Mouse (Mus musculus) limb, embryonic 11.5 days (tissue): Measurements from ENCODE around the gene Ate1. TPM values are rescaled to one million over a fixed set of nuclear protein-coding genes. Genes with fewer than 3 reads are reported as not detected.

Experiments used
- ATAC-seq: fragments of 200-750 bp; cut with Nextera tagmentation; 2 replicates; pipeline ENCODE4 v1.8.0; 2017; ENCODE audit warnings: low read depth; ENCODE audit not compliant: insufficient number of reproducible peaks, low FRiP score, low TSS enrichment
- DNase-seq: peaks from one replicate; pipeline ENCODE4 v3.0.0-alpha.2; 2015; ENCODE audit warnings: low spot score
- H3K27ac ChIP-seq: fragments of 300-500 bp; sonication (generic); replicated peaks from 2 replicates; pipeline ENCODE4 v1.5.1; 2014; ENCODE audit warnings: low read depth, mild to moderate bottlenecking, low read length
- H3K27me3 ChIP-seq: fragments of 300-500 bp; sonication (generic); 2 replicates; pipeline ENCODE4 v1.6.1; 2014; ENCODE audit warnings: mild to moderate bottlenecking, low read length, mixed read lengths; ENCODE audit not compliant: control insufficient read depth, insufficient read depth
- H3K36me3 ChIP-seq: fragments of 300-500 bp; sonication (generic); 2 replicates; pipeline ENCODE4 v1.6.1; 2014; ENCODE audit warnings: mild to moderate bottlenecking, low read length, moderate library complexity, mixed read lengths; ENCODE audit not compliant: control insufficient read depth, insufficient read depth
- H3K4me1 ChIP-seq: fragments of 300-500 bp; sonication (generic); 2 replicates; pipeline ENCODE4 v1.6.1; 2014; ENCODE audit warnings: low read length, mixed read lengths; ENCODE audit not compliant: control insufficient read depth, insufficient read depth
- H3K4me2 ChIP-seq: fragments of 300-500 bp; sonication (generic); 2 replicates; pipeline ENCODE4 v1.6.1; 2014; ENCODE audit warnings: low read depth, mild to moderate bottlenecking, moderate library complexity; ENCODE audit not compliant: severe bottlenecking
- H3K4me3 ChIP-seq: fragments of 300-500 bp; sonication (generic); 2 replicates; pipeline ENCODE4 v1.5.1; 2014; ENCODE audit warnings: low read depth, low read length
- H3K9ac ChIP-seq: fragments of 300-500 bp; sonication (generic); 2 replicates; pipeline ENCODE4 v1.6.1; 2014; ENCODE audit warnings: mild to moderate bottlenecking, low read length
- H3K9me3 ChIP-seq: fragments of 300-500 bp; sonication (generic); 2 replicates; pipeline ENCODE4 v1.6.1; 2016; ENCODE audit warnings: low read length; ENCODE audit not compliant: control insufficient read depth
- WGBS: fragments of 180-500 bp; shearing (Covaris S2); extraction: QIAGEN DNeasy Blood & Tissue Kit; methylation state at CpG from one replicate; pipeline ENCODE4 v1.1.7; 2014; 5-methylcytosine and 5-hydroxymethylcytosine counted together
- polyA plus RNA-seq: library from polyadenylated mRNA; unstranded; fragments of >200 nt; fragmentation: Nextera tagmentation; extraction: Ambion mirVana; gene quantifications from 2 replicates; pipeline ENCODE4 v1.2.1, GENCODE M21; 2014

Gene Ate1
- polyA plus RNA-seq, 1 experiment from 2014 or later: 38.3 TPM

DNA sequence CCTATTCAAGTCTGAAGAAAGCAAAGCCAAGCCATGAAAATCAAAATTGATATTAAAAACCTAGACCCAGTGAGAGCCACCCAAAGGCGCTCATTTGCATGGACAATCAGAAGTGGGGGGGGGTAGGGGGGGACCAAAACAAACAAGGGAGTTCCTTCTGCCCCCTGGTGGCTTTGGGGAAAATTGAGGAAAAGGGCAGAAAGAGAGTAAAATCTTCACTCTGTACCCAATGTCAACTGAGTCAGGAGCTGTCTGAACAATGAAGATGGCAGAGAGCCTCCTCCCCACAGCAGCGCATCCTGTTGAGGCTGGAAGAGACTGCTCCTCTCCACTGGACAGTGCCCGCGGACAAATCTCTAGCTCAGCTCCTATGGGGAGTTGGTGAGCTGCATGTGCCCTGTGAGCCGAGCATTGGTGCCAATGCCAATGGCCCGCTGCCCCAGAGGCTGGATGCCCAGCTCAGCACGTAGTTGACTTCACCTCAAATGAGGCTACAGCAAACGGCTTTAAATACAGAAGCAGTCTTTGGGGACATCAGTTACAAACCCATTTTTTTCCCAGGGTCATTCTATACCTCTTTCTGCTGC is 139.3 kb downstream of the Ate1 start:
- WGBS: 87% methylated on average over 8 of the region's 8 CpGs
- no peaks in the 10 kb centered on the region for H3K9me3 ChIP-seq
- H3K4me2 ChIP-seq: no peak overlapping the region
- H3K27ac ChIP-seq: no peak overlapping the region
- ATAC-seq (no peak), DNase-seq (no peak)
- H3K9ac ChIP-seq: no peak overlapping the region
- no peaks in the 10 kb centered on the region for H3K4me1 ChIP-seq
- no peaks in the 10 kb centered on the region; the same call in 1 of the 2 replicates for H3K36me3 ChIP-seq
- H3K27me3 ChIP-seq: no peaks in the 10 kb centered on the region
- H3K4me3 ChIP-seq: no peak overlapping the region

DNA sequence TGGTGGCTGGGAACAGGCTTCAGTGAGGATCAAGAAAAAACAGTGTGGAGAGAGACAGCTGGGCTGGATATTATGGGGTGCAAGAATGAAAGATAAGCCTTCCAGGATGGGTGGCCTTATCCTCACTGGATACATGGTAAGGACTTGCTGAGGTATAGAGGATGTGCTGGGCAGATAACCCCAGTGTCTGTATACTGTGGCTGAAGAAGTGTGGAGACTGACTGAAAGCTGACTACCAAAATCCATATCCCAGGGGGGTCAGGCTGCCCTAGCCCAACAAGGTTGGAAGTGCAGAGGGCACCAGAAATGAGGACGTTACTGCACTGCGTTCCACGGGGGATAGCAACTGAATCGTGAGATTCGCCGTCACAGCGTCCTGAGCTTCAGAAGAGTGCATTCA is 139.8 kb downstream of the Ate1 start:
- H3K27ac ChIP-seq: no peak overlapping the region
- DNase-seq: no peak

DNA sequence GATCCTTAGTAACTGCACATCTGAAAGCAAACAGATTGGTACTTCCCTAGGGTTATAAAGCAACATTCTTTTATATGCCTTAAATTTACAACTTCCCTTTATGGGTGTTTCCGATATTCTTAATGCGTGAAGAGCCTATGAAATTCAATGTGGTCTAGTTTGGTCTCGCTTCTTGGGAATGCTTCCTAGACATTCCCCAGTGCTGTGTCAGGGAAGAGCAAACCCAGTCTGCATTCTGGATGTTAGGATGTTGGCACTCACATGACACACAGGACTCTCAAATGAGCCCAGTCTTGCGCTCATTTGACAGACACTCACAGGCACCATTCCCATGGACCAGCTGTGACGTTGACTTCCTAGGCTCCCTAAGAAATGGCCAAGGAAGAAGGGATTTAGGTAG is 140.3 kb downstream of the Ate1 start:
- Histone ChIP-seq H3K27ac (no peak overlapping the region), H3K9me3 (no peaks in the 10 kb centered on the region), H3K36me3 (no peaks in the 10 kb centered on the region; the same call in 1 of the 2 replicates), H3K9ac (no peak overlapping the region), H3K27me3 (no peaks in the 10 kb centered on the region), H3K4me1 (no peaks in the 10 kb centered on the region), H3K4me3 (no peak overlapping the region), H3K4me2 (no peak overlapping the region)
- ATAC-seq (no peak), DNase-seq (no peak)
- 92% methylated on average over 5 of the region's 5 CpGs for WGBS

More for the DNA sequence above, 139.8 kb downstream of the Ate1 start:
- ATAC-seq: no peak
- H3K4me3 ChIP-seq: no peak overlapping the region
- H3K36me3 ChIP-seq: no peaks in the 10 kb centered on the region; the same call in 1 of the 2 replicates
- 94% methylated on average over 7 of the region's 7 CpGs for WGBS
- no peak overlapping the region for H3K4me2 ChIP-seq
- H3K4me1 ChIP-seq: no peaks in the 10 kb centered on the region
- no peak overlapping the region for H3K9ac ChIP-seq
- H3K9me3 ChIP-seq: no peaks in the 10 kb centered on the region
- H3K27me3 ChIP-seq: no peaks in the 10 kb centered on the region

DNA sequence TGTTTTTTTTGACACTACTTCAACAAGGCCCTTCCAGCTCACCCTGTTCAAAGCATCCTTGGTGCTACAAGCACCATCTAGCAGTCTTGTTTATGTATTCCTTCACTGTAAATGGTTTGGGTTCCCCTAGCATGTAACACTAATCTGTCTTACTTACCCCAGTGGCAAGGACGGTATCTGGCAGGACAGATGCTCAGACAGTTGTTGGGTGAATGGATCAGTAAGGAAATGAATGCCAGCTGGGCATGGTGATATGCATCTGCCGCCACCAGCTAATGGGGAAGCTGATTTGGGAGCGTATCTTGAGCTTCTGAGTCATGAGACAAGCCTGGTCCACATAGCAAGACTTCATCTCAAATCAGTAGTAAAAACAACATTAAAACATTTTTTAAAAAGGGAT is 141.9 kb downstream of the Ate1 start:
- no peaks in the 10 kb centered on the region for H3K36me3 ChIP-seq
- DNase-seq (no peak), ATAC-seq (no peak)
- WGBS: 83% methylated on average over 3 of the region's 3 CpGs
- no peak overlapping the region for H3K9ac ChIP-seq
- H3K27ac ChIP-seq: no peak overlapping the region
- no peaks in the 10 kb centered on the region for H3K27me3 ChIP-seq
- H3K4me2 ChIP-seq: no peak overlapping the region
- no peaks in the 10 kb centered on the region for H3K9me3 ChIP-seq
- H3K4me1 ChIP-seq: no peaks in the 10 kb centered on the region
- no peak overlapping the region for H3K4me3 ChIP-seq

DNA sequence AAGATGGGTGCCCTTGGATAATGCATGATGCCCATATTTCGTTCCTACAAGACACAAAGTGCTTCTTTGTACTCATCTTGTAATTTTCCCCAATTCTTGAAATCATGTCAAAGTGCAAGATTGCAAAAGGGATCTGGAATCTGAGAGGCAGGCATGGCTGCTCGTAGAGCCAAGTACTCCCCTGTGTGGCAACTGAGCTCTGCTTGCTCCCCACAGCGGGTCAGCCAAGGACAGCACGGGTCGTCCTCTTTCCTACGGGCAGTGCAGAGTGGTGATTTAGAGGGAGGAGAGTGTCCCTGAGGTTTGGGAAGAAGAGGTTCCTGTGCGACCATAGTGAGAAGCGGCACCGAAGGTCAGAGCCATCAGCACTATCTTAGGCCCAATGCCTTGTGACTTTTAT is 145.9 kb downstream of the Ate1 start:
- no peaks in the 10 kb centered on the region for H3K4me1 ChIP-seq
- no peak overlapping the region for H3K4me2 ChIP-seq
- DNase-seq (peak; percentile 7), ATAC-seq (no peak)
- 77% methylated on average over 9 of the region's 9 CpGs for WGBS
- H3K27me3 ChIP-seq: no peaks in the 10 kb centered on the region
- H3K36me3 ChIP-seq: no peaks in the 10 kb centered on the region
- no peak overlapping the region for H3K4me3 ChIP-seq
- H3K9ac ChIP-seq: no peak overlapping the region
- H3K27ac ChIP-seq: no peak overlapping the region
- no peaks in the 10 kb centered on the region for H3K9me3 ChIP-seq

DNA sequence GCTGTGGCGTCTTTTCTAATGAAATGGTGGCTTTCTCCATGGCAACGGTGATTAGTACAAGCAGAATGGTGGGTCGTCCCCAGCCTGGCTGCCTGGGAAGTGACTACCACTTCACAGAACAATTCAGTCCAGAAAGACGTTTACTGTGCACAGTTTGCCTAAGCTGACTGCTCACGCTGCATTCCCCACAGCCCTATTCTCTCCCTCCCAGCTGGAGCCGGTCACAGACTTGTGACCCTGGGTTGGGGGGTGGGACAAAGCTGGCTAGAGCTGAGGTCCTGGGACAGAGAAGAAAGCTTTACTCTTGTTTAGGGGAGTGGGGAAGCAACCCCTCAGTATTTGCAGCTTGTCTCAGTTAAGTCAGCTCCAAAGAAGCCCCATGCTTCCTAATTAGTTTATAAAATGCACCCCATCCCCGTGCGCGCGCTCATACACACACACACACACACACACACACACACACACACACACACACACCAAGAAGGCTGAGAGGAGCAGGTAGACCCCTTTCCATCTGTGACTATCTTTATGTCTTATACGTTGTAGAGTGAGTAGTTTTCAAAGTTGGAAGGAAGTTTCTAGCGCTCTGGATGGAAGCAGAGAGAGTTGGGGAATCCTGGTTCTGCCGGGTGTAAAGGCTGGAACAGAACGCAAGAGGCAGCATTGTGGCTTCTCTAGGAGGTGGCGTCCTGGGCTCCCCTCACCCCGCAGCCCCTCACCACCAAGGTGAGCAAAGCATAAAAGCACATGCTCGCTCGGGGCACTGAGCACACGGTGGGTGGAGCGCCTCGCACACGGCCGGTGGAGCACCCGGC is 151.1 kb downstream of the Ate1 start:
- no peak overlapping the region for H3K4me3 ChIP-seq
- no peaks in the 10 kb centered on the region for H3K9me3 ChIP-seq
- no peaks in the 10 kb centered on the region for H3K36me3 ChIP-seq
- H3K9ac ChIP-seq: no peak overlapping the region
- 0 out of 2 replicates have a peak, but pooled peaks cover 4% of the 10 kb centered on the region for H3K4me1 ChIP-seq
- no peaks in the 10 kb centered on the region for H3K27me3 ChIP-seq
- H3K27ac ChIP-seq: no peak overlapping the region
- peak overlapping the region; percentile 18; the same call in 1 of the 2 replicates for H3K4me2 ChIP-seq
- 46% methylated on average over 24 of the region's 24 CpGs for WGBS
- peak; percentile 50 for DNase-seq
- ATAC-seq: peak; percentile 65; the same call in 1 of the 2 replicates

DNA sequence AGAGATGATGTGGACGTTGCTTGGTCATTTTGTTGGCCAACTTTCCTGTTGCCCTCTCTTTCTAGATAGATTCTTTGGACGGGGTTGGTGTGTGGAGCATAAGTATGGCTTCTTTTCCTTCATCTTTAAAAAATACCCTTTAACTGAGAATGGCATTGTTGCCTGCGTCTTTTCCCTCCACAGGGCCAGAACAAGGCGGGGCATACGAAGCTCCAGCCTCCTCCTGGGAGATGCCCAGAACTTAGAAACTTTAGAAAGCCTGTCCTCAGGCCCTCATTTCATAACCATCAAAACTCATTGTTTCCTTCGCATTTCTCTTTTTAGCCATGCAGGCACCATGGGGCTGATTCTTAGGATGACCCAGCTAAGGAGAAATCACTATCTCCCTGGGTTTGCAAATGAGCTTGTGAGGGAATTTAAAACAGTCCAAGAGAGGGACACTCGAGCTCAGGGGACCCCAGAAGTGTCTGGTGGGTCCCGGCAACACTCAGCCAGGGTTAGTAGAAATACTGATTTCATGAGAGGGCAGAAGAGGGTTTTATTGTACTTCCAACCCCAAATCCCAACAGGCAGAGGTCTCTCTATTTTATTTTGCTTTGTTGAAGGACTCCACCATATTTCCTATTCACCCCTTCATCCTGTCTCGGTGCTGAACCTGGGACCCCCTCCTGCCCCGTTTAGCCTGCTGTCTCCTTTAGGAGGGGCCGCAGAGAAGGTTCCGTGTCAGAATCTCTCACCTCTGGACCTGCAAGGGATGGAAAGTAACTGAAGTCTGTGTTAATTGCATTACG is 151.9 kb downstream of the Ate1 start:
- Histone ChIP-seq H3K27me3 (no peaks in the 10 kb centered on the region), H3K4me3 (no peak overlapping the region)
- peak; percentile 18 for DNase-seq

More for the DNA sequence above, 151.9 kb downstream of the Ate1 start:
- Histone ChIP-seq H3K27ac (no peak overlapping the region), H3K4me2 (peak overlapping the region; percentile 18; the same call in 1 of the 2 replicates), H3K9ac (no peak overlapping the region), H3K9me3 (no peaks in the 10 kb centered on the region), H3K36me3 (no peaks in the 10 kb centered on the region), H3K4me1 (0 out of 2 replicates have a peak, but pooled peaks cover 4% of the 10 kb centered on the region)
- no peak for ATAC-seq
- WGBS: 48% methylated on average over 13 of the region's 13 CpGs
